Mouse (Mus musculus): ENCODE results near the gene Kansl1l.
A peak's percentile ranks its signal among the peaks of the same experiment; 100 is the strongest.

Kansl1l gene

DNA sequence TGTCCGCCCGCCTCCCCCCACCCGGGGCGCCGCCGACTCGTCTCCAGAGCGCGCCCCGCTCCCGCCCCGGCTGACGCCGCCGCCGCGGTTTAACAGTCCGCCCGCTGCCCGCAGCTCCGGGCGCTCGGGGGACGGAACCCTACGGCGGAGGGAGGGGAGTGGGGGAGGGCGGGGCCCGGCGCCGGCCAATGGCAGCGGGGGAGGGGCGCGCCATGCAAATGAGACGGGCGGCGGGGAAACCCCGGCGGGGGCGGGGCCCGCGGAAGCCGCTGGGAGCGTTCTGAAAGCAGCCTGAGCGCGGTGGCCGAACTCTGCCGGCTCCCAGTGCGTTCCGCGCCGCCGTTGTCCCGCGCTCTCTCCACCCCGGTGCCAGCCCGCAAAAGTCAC, at the start of gene Kansl1l:
Gene Kansl1l (minus strand): TSS at position 110 of the 387 bp plus-strand sequence.
- DNase-seq: peak; percentile 95

DNA sequence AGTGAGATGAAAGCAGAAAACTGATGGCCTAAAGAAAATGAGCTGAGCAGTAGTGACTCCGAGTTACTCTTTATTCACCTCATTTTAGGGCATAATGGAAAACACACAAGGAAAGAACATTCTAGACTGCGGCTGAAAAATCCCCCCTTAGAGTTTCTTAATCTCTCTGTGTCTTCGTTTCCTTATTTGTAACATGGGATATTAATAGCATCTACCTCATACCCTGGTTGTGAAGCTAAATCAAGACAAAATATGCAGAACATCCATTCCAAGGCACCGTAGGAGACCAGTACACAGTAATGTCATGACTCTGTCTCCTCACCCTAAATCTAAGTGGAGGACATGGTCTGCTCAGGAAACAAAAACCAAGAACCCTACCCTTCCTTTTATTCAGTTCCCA, 48.3 kb upstream of the Kansl1l start:
- DNase-seq: no peak

DNA sequence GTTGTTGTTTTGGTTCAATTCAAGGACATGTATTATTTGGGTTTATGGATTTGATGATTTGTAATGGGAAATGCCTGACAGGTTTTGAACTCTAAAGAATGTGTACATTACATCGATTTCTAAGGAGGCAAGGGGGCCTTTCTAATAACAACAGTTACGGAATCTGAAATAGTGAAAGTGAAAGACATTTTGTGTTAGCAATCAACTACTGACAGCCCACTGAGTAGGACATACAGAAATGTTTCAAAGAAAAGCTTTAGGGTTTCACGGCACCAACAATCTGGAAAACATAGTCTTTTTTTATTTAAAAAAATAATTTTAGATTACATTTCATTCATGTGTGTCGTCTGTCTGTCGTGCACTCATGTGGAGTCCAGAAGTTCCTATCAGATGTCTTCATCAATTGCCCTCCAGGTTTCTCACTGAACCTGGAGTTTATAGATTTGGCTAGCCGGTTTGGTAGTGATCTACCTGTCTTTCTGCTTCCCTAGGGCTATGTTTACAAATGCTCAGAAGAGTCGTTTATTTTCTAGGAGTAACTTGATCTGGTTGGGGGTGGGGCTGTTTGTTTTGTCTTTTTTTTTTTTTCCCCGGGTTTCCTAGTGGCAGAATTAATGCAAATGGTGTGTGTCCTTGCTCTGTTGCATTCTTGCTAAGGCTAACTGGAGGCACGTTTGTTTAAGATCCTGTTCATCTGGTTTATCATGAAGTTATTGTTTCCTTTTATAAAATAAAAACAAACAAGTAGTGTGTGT, 46.6 kb upstream of the Kansl1l start:
- DNase-seq: no peak

DNA sequence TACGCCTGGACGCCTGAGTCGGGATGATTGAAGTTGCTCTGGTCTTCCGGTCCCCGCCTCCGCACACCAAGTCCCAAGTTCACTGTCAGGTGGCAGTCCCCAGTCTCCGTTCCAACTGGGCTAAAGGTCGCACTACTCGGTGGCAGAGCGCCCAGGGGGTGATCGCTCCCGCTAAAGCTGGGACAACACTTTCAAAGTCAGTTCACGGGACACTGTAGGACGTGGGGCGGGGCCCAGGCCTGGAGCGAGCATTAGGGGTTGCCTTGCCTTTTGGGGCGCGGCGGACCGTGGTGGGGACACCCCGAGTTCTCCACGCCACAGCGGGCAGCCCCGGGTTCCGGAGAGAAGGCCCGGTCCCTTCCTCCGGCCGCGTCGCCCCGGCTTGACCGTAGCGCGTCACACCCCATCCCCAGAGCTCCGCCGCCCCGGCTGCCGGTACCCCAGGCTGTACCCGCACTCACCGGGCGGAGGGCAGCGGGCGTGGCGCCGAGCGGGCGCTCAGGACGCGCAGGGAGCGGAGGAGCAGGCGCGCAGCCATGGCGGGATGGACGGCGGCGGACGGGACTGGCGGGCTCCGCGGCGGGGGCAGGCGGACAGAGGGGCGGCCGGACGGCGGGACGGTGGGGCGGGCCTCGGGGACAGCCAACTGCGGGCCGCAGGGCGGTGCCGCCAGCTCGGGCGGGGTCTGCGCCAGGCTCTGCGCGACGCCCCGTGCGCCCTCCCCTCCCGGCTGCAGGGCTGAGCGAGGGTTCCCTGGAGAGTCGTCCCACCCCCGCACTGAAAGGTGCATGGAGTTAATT, 45.5 kb upstream of the Kansl1l start, which contains the start of gene Acadl:
Gene Acadl (minus strand): TSS at position 566 of the 800 bp plus-strand sequence.
- DNase-seq: peak; percentile 23

DNA sequence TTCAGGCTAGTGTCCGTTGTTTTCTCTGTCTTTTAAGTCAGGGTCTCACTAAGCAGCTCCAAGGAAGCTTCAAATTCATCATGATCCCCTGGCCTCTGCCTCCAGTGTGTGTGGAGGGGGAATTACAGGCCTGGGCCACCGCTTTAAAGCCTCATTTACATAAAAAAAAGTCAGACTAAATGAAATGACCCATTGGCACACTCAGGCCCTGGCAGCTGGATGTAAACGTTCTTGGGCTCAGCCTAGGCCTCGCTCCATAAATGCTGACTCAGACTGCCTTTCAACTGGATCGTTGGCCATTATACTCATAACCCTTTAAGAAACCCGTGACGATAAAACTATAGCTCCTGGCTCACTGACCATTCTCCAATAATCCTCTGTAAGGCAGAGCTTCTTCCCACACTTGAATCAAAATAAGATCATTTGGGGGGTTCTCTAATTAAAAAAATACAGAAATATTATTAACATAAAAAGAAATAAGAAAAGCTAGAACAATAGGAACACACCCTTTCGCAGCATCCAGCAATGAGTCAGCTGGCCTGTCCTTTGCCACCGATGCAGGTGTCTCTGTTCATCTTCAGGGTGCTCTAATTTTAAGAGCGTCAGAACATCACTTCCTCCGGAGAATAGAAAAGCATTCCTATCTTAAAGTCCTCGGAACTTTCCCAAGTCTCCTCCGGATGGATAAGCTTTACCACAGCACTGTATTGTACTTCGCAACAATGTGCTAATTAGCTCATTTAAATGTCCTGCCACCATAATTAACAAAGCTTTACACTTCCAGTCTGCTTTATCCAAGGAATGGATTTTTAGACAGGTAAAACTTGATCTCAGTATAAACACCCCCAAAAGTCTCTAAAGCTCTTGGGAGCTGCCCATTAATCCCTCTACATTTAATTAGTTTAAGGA, 44.7 kb upstream of the Kansl1l start:
- no peak for DNase-seq

DNA sequence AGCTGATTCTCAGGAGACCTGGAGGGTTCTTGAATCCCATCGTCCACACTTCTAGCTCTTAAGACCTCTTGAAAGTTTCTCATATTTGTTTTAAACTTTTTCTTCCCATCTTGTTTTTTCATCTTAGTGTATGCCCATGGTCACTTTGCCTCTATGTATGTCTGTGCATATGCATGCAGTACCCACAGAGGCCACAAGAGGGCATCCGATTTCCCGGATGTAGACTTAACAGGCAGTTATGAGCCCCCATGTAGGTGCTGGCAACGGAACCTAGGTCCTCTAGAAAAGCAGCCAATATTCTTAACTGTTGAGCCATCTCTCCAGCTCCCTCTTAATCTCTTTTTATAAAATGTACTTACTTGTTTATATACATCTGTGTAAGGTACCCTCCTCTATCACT, 30.1 kb upstream of the Kansl1l start:
- no peak for DNase-seq

DNA sequence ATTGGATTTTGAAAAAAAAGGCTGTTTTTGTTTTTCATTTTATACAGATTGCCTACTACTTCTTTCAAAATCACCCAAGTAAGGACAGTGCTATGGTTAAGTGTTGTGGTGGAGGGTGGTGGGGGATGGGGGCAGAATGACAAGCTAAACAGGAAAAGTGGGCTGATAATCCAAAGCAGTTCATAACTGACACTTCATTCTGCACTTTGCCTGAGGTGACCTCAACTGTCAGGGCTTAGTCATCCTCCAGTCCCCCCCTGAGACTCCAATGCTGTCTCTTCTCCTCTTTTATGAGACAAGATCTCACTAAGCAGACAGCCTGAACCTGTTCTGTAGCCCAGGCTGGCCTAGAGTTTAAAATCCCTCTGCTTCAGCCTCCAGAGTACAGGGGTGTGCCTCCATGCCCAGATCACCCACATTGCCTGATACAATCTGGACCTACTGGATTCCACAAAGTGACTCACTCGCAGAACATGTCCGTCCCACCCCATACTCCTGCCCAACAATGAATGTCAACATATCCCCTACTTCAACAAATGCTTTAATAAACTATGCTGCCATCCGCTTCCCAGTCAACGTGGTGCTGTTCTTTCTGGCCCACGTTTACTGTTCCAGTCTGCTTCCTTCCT, 28.4 kb upstream of the Kansl1l start:
- DNase-seq: no peak

DNA sequence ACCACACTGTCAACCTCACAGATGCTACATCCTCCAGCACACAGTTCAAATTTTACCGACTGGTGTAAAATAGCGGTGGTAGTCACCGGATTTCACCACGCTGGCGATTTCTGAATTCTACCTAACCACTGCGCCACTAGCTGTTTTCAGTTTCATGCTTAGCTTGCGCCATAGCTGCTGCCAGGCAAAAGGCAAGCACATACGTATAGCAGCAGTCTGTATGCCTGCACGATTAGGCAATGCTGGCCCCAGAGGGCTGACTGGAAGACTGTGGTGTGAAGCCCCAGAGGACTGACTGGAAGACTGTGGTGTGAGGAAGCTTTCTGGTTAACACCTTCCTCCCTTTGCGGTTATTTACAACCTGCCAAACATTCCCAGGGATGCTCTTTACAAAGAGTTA, 24.6 kb upstream of the Kansl1l start:
- DNase-seq: no peak

DNA sequence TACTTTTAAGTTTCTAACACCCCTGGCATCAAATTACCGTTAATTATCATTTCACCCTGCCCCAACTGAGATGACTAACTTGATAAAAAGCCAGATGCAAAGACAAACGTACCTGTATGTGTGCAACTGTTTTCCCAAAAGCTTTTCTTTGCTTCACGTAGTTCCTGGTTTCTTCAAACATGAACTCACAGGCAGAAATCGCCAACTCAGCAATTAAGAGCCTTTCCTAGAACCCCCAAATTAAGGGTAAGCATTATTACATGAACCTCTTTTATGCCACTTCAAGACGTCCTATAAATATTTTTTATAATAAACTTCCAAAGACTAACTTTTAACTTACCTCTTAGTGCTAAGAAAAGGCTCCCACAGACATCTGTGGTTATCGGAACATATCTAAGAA, 24.1 kb upstream of the Kansl1l start:
- DNase-seq: no peak

DNA sequence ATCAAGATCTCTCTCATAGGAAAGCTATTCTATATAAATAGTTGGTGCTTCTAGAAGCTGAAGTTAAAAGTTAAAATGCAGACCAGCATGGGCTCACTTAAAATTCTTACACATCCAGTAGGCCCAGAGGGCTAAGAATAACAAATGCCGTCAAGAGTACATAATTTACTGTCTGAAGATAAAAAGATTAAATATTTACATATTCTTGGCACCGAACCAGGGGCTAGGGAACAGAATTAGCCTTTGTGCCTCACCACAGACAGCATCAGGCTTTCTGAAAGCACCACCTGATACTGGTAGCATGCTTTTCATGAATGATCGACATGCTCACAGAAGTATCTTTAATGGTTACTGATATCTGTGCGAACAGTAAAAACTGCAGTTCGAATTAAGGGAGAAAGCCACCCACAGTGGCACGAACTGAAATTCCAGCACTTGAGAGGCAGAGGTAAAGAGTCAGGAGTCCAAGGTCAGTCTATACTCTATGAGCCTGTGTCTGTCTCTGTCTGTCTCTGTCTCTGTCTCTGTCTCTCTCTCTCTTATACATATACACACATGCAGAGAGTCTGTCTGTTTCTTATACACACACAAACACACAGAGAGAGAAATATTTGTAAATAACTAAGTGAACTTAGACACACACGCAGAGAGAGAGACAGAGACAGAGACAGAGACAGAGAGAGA, 22.5 kb upstream of the Kansl1l start:
- DNase-seq: no peak

DNA sequence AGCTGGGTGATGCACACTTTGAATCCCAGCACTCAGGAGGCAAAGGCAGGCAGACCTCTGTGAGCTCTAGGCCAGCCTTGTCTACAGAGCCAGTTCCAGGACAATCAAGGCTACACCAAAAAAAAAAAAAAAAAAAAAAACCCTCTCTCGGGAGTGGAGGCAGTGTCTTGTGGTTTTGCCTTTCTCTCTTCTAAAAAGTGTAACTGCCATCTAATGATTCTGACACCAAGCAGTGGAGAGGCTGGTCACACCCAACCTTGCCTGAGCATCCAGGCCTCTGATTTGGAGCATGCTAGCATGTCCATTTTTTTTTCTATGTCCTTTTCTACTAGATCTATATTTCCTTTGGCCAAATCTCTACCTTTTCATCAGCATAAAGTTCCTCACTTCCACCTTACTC, 21.8 kb upstream of the Kansl1l start:
- DNase-seq: no peak

DNA sequence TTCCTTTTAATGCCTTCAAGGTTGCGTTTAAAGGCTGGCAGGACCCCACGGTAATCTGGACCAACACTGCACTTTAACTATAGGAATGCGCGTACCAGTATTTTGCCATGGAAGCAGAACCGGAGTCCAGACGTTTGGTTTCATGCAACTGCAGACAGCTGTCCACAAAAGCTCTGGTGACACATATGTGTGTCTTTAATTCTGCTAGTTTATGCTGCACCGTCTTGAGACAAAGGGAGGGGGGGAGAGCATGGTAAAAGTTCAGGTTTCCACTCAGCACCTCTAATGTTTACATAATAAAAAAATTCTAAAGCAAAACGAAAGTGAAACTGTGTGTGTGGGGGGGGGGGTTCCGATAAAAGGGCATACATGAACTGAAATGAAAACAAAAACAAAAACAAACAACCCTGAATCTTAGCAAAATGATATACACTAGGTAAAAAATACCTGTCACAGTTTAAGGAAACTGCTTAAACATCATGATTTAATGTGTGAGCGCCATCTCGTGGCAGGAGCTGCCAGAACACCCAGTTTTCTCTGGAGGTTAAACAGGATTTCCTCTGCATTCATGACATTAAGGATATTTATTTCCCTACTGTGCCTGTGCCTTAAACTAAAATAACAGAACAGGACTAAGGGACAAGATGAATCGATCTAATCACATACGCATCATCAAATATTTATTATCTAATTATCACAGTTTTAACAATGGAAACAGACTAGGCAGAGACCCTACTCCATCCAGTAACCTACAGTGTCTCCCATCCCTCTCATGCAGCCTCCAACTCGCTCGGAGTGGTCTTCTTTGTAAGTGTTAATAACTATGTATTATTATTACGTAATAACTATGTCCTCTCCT, 21.1 kb upstream of the Kansl1l start:
- DNase-seq: peak; percentile 82

DNA sequence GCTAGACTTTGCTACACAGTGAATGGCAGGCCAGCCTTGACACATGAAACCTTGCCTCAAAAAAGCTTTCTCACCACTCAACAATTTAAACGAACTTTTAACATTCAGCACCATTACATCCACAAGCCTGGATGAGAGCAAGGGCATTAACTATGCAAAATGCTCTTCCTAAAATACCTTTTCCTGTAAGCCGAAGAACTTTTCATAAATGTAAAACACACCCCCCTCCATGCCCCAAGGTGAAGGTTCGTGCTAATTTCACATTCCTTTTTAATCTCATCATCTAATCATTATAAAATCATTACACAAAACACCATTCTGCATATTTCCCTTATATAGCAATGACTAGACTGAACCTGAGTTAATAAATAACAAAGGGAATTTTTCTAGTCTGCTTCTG, 19.8 kb upstream of the Kansl1l start:
- DNase-seq: no peak

DNA sequence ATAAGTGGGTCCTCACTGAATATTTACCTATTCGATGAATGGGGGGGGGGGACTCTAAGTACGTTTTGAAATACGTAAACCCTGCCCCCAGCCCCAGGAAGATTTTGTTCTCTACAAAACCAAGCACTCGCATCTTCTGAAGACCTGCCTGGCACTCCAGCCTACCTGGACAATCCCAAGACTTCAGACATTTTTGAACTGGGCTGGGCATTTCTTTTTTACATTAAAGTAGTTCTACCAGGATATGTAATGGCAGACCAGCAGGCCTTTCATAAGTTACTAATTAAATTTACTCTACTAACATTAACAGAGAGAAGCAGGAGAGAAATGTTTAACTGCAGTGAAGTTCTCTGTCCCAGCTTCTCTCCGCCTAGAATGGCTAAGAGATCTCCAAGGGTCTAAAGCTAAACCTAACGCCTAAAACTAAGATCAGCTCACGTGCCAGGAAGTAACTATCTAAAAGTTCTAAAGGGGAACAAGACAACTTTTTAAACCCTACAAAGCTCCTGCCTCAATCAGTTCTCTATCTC, 15.3 kb upstream of the Kansl1l start:
- DNase-seq: no peak

DNA sequence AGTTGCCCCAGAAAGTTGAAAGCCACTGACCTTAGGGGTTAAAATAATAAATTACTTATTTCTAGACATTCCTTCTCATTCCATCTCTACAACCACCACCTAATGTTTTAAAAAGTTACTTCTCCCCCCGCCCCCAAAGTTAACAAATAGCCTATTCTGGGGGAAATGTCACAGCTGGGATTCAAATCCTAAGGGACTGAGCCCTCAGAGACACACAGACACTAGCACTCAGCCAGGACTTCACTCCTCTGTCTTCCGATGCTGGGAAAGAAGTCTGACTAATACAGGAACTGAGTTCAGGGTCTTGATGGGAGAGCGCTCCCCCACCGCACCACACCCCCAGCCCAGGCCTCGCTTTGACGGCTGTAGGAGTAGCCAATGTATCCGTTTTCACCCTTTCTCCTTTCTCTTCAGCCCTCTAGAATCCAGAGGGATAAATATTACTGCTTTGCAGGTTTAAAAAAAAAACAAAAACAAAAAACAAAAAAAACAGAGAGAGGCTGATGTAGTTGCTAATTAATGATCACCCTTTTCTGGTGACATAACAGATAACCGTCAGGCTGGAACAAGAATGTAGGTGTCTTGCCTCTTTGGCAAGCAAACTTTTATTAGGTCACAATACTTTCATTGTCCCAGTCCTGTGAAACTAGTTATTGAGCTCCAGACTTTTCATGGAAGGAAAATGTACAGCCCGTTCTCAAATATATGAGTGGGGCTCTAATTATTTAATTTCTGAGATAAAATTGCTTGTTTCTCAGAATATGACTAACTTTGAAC, 14.7 kb upstream of the Kansl1l start:
- no peak for DNase-seq

DNA sequence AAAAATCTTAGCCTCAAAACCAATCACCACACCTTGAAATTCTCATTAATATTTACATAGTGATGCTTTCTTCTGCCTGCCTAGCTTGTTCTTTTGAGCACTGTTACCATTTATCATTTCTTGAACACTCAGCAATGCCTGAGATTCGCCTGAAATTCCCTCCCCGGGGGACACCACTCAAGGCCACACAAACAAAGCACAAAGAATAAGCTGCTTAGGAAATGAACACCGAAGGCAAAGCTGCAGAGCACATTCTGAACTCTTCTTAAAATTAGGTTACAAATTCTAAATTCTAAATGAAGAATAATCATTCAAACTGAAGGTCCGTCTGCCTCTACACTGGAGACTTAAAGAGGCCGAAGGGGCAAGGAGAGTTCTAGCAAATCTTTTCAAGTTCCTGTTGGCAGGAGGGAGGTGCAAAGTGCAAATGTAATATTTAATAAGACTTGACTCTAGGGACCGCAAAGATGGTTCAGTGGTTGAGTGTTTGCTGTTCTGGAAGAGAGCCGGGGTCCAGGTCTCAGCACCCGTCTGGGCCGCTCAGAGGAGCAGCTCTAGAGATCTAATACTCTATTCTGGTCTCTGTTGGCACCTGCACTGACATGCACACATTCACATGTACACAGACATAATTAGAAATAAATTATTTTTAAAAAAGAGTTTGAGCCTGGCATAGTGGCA, 12.2 kb upstream of the Kansl1l start:
- DNase-seq: no peak

DNA sequence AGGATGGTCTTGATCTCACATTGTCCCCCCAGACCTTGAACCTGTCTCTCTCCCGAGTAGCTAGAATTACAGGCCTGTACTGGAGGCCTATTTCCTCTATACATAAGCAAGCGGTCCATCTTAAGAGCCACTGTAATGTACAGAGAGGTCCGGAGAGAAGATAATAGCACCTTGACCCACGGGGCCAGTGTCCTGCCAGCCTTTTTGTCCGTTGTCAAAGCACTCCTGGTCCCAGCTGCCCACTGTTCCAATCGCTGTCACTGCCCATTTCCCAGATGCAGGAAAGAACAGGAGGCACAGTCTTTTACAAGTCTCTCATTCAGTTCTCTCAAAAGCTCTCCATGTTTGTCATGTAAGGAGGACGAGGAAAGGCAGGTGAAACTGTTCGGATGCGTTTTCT, 4.6 kb upstream of the Kansl1l start:
- no peak for DNase-seq

DNA sequence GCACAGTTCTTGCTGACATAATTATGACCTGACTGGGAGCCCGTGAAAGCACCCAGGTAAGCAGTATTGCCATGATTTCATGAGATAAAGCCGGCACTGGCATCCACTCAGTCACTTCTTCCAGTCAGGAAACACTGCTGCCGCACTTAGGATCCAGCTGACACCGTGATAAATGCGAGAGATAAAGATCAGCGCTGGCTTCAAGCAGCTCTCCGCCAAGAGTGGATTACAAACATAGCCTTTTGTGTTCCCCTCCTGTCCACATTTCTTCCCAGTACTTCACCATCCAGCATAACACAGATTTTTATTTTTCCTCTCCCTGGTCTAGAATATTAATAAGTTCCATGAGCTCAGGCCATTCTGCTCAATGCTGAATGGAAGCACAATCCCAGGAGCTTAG, 2.9 kb upstream of the Kansl1l start:
- no peak for DNase-seq

DNA sequence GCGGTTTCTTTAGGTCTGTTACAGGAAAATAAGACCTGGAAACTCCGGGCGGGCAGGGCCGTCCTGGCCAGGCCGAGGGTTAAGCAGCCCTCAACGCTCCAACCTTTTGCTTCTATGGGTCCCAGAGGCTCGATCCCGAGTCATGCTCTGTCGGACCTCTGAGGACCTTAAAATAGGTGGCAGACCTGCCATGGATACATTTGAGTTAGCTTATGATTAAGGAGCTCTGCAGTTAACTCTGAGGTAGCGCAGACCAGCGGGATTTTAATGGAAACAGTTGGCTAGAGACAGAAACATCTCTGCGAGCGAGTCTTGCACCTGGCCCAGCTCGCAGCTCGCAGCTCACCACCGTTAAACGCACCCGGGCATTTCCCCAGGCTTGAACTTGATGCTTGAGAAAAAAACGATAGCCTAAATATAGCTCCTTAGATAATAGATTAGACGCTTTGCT, 528 bp upstream of the Kansl1l start:
- DNase-seq: no peak
